Mouse (Mus musculus): ENCODE measurements around the gene Cdkn2aip.

DNA sequence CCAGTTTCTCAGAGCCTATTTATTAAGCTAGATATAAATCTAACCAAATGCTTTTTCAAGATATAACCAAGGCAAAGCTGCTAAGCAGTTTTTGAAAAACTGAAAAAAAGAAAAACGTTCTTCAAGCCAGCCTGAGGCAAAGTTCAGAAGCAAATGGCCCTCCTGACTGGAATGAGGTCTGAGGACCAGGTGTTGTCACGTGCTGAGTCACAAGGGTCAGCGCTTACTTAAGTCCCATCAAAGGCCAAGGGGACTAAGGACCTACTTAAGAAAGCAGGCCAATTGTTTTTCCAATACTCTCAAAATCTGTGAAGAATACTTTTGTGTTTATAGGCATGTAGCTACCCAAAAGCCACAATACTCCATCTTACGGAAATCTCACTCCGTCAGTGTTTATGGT, 50.5 kb downstream of the Cdkn2aip start:
- TF ChIP-seq GATA1 (IDR thresholded peaks at IDR 0.05; ENCODE audit: borderline replicate concordance, low read length) (no peak), FLI1 (IDR thresholded peaks at IDR 0.05; ENCODE audit: low read length) (no peak)
